Mouse (Mus musculus) spleen, adult 2 months (tissue): ENCODE measurements around the gene Rab23. TPM values are rescaled to one million over a fixed set of nuclear protein-coding genes. Genes with fewer than 3 reads are reported as not detected.

Experiments
- DNase-seq, 2 experiments: peaks; one replicate each; pipeline versions ENCODE4 v3.0.0 to v3.0.0-alpha.2; 2012 to 2021; ENCODE audit warnings: low spot score in 2 of 2, low read depth in 1 of 2
- H3K27ac ChIP-seq: fragments of 200-500 bp; 2 replicates; pipeline ENCODE4 v1.5.1; 2012; ENCODE audit warnings: low read length, inconsistent platforms; ENCODE audit not compliant: insufficient read depth
- H3K27me3 ChIP-seq: fragments of 200-500 bp; 2 replicates; pipeline ENCODE4 v1.6.1; 2012; ENCODE audit warnings: mild to moderate bottlenecking, moderate library complexity, low read length, inconsistent platforms; ENCODE audit not compliant: control insufficient read depth, insufficient read depth
- H3K36me3 ChIP-seq: fragments of 200-500 bp; 2 replicates; pipeline ENCODE4 v1.6.1; 2012; ENCODE audit warnings: mild to moderate bottlenecking, low read length, inconsistent platforms; ENCODE audit not compliant: control insufficient read depth, insufficient read depth
- H3K4me1 ChIP-seq: fragments of 200-500 bp; 2 replicates; pipeline ENCODE4 v1.6.1; 2011; ENCODE audit warnings: inconsistent platforms; ENCODE audit not compliant: control insufficient read depth, insufficient read depth, insufficient read length
- H3K4me3 ChIP-seq: fragments of 200-500 bp; 2 replicates; pipeline ENCODE4 v1.5.1; 2011; ENCODE audit warnings: mild to moderate bottlenecking, inconsistent platforms; ENCODE audit not compliant: insufficient read depth, insufficient read length; ENCODE audit errors: extremely low read depth
- CTCF ChIP-seq: fragments of 200-500 bp; IDR thresholded peaks from 2 replicates; pipeline ENCODE4 v1.5.1; 2011; ENCODE audit warnings: mild to moderate bottlenecking, inconsistent platforms; ENCODE audit not compliant: insufficient read depth, insufficient read length, insufficient replicate concordance; ENCODE audit errors: extremely low read depth
- POLR2A ChIP-seq: fragments of 200-500 bp; IDR thresholded peaks from 2 replicates; pipeline ENCODE4 v1.6.1; 2011; ENCODE audit warnings: low read depth, low read length, inconsistent platforms
- WGBS: fragments of 180-500 bp; shearing (Covaris S2); methylation state at CpG from one replicate; pipeline ENCODE4 v1.1.7; 2018; 5-methylcytosine and 5-hydroxymethylcytosine counted together
- polyA plus RNA-seq: library from polyadenylated mRNA; depleted of rRNA; stranded (reverse); fragments of >200 nt; gene quantifications from 2 replicates; pipeline ENCODE4 v1.2.3, GENCODE M21; 2012; rRNA removed

The Rab23 gene
- polyA plus RNA-seq, 1 experiment, result 2.1 TPM

DNA sequence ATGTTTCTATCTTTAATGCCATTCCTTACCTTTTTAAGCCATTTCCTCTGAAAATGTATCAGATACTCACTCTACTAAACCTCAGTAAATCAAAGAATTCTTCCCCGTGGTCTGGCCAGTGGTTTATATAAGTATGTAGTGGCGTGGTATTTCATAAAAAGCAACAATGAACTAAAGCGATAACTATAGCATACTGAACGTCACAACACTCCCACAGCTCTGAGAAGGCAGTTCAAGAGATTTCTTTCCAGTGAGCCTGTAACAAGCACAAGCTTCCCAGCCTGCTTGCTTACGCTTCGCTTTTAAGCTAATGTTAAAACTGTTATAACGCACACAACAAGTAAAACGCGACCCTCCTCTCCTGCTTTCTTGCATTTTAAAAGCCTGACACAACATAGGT lies 52.4 kb downstream of the Rab23 start:
- no peaks in the 10 kb centered on the region for H3K4me1 ChIP-seq
- no peak overlapping the region for H3K27ac ChIP-seq
- no peak for TF ChIP-seq POLR2A
- no peak for TF ChIP-seq CTCF
- no peak overlapping the region for H3K4me3 ChIP-seq
- H3K36me3 ChIP-seq, result peaks cover 28% of the 10 kb centered on the region
- 94% methylated on average over 9 of the region's 9 CpGs for WGBS
- no peak for DNase-seq
- no peaks in the 10 kb centered on the region for H3K27me3 ChIP-seq

DNA sequence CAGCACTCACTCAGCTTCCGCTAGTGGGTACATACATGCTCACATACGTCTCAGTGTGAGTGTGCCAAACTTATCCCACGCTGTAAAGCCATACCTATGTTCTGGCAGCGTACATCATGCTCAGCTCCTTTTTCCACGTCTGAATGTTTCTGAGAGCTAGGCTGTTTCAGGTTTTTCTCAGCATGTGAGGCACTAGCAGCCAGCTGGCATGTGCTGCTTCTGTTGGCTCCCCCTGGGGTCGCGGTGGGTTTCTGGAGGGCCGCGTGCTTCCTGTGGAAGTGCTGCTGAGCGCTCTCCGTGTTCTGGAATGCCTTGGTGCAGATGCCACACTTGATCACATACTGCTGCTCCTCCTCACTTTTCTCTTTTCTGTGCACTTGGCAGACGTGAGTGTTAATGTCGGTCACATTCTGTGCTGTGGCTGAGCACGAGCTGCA lies 56.5 kb downstream of the Rab23 start:
- Histone ChIP-seq H3K4me3 (no peak overlapping the region), H3K27me3 (no peaks in the 10 kb centered on the region), H3K4me1 (no peaks in the 10 kb centered on the region), H3K27ac (no peak overlapping the region), H3K36me3 (peaks cover 12% of the 10 kb centered on the region)
- no peak for DNase-seq
- WGBS, result 95% methylated on average over 14 of the region's 14 CpGs
- TF ChIP-seq CTCF (no peak), POLR2A (no peak)

DNA sequence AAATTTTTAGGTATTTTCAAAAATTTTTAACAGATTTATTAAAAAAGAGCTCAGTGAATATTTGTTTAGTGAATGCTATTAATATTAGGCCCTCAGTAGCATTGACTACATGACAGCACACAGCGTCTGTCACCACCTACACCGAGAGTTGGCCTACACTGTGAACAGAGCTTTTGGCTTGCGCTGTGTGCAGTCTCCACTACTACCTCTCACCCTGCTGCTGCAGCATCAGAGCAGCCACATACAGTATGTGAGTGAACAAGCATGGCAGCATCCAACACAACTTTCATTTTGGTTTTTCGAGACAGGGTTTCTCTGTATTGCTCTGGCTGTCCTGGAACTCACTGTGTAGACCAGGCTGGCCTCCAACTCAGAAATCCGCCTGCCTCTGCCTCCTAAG lies 64.9 kb downstream of the Rab23 start:
- H3K4me3 ChIP-seq, result no peak overlapping the region
- WGBS, result 92% methylated on average over 5 of the region's 5 CpGs
- H3K27me3 ChIP-seq, result no peaks in the 10 kb centered on the region
- TF ChIP-seq POLR2A (no peak), CTCF (no peak)
- H3K36me3 ChIP-seq, result peaks cover 3% of the 10 kb centered on the region
- no peak for DNase-seq
- H3K27ac ChIP-seq, result no peak overlapping the region
- no peaks in the 10 kb centered on the region for H3K4me1 ChIP-seq

DNA sequence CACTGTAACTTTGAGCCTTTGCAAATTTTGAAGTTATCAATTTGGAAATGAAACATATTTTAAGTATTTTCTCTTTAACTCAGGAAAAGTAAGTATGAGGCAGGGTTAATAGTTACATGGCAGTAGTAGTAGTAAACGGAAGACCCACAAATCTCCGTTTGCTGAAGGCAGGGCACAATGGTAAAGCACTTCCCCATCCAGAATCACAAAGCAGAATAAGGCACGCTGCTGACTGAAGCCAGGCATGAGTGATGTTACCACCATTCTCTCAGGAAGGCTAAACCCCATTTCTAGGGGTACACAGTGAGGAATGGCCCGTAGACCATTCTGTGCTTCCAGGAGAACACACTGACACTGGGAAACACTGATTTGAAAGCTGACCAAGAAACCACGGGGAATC lies 68.4 kb downstream of the Rab23 start:
- no peaks in the 10 kb centered on the region for H3K4me1 ChIP-seq
- TF ChIP-seq POLR2A (no peak), CTCF (no peak)
- no peak for DNase-seq
- H3K36me3 ChIP-seq, result peaks cover 3% of the 10 kb centered on the region
- H3K4me3 ChIP-seq, result no peak overlapping the region
- 56% methylated on average over 5 of the region's 5 CpGs for WGBS
- H3K27me3 ChIP-seq, result no peaks in the 10 kb centered on the region
- no peak overlapping the region for H3K27ac ChIP-seq

DNA sequence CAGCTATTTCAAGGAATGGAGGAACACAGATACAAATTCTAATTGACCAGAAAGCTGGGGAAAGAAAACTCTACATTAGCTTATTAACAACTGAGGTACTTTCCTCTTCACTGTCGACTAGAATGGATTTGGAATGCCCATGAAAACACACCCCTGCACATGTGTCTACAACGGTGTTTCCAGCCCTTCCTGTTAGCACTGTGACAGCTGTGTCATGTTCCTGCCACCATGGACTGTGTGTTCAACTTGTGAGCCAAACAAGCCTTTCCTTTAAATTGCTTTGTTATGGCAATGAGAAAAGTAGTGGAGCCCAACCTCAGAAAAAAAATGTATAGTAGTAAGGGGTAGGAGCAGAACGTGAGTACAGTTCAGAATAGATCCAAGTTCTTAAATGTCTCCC lies 68.8 kb downstream of the Rab23 start:
- DNase-seq, result no peak
- no peaks in the 10 kb centered on the region for H3K27me3 ChIP-seq
- H3K4me3 ChIP-seq, result no peak overlapping the region
- TF ChIP-seq CTCF (no peak), POLR2A (no peak)
- 36% methylated on average over 3 of the region's 3 CpGs for WGBS
- H3K36me3 ChIP-seq, result peaks cover 3% of the 10 kb centered on the region
- H3K4me1 ChIP-seq, result no peaks in the 10 kb centered on the region
- H3K27ac ChIP-seq, result no peak overlapping the region

Other genes with a start within 250 kb of the Rab23 start
- 2.9 and 4.4 TPM in 2 replicates for gene Prim2, start 50.1 kb upstream of the Rab23 start, polyA plus RNA-seq
- gene Bag2, start 37.9 kb downstream of the Rab23 start, polyA plus RNA-seq, result 5.3 and 8.1 TPM in 2 replicates
- 2.6 and 3.3 TPM in 2 replicates for gene Zfp451, start 94.7 kb downstream of the Rab23 start, polyA plus RNA-seq
- gene Bend6, start 187.9 kb downstream of the Rab23 start, polyA plus RNA-seq, result 0.43 and 0.55 TPM in 2 replicates
- gene Dst, start 188.3 kb downstream of the Rab23 start, polyA plus RNA-seq, result 6.1 and 7.6 TPM in 2 replicates